Mouse (Mus musculus) MEL (cell line): ENCODE measurements at regions not wholly inside any gene's neighbourhood (a gene's known extent, or its start where the extent isn't known, plus 50 kb on each side); places are given as distances from the start of the nearest gene placed in this dataset.
"Not testable (repeated sequence)": the region's sequence is repeated elsewhere in the genome, so short reads cannot be mapped to it uniquely, and the experiment has no call there.

ENCODE experiments used
- CTCF ChIP-seq, 3 experiments: IDR thresholded peaks in 2 of 3; conservative IDR thresholded peaks in 1 of 3; 2 replicates each; pipeline ENCODE4 v1.5.1; 2011 to 2012; ENCODE audit warnings: low read length in 3 of 3, low read depth in 2 of 3, mild to moderate bottlenecking in 2 of 3, improper control_type of control experiment in 1 of 3, inconsistent platforms in 1 of 3, mixed read lengths in 1 of 3, moderate library complexity in 1 of 3; ENCODE audit not compliant: control insufficient read depth in 1 of 3, insufficient read depth in 1 of 3, poor library complexity in 1 of 3, severe bottlenecking in 1 of 3
- EP300 ChIP-seq, 2 experiments: IDR thresholded peaks; 2 replicates each; pipeline ENCODE4 v1.6.1; 2011; ENCODE audit warnings: improper control_type of control experiment in 2 of 2, low read length in 2 of 2, low read depth in 1 of 2, mild to moderate bottlenecking in 1 of 2
- HCFC1 ChIP-seq: IDR thresholded peaks from 2 replicates; pipeline ENCODE4 v1.6.1; 2012; ENCODE audit warnings: low read depth, mild to moderate bottlenecking, inconsistent platforms, low read length, improper control_type of control experiment, moderate library complexity
- MXI1 ChIP-seq: IDR thresholded peaks from 2 replicates; pipeline ENCODE4 v1.6.1; 2011; ENCODE audit warnings: mild to moderate bottlenecking, low read depth, low read length, improper control_type of control experiment
- POLR2A ChIP-seq, 2 experiments: IDR thresholded peaks; 2 replicates each; pipeline ENCODE4 v1.6.1; 2011 to 2012; ENCODE audit warnings: low read length in 2 of 2, mild to moderate bottlenecking in 2 of 2, control low read depth in 1 of 2, improper control_type of control experiment in 1 of 2, low read depth in 1 of 2, moderate library complexity in 1 of 2; ENCODE audit not compliant: control insufficient read depth in 1 of 2, insufficient read depth in 1 of 2, poor library complexity in 1 of 2
- POLR2AphosphoS2 ChIP-seq: IDR thresholded peaks from 2 replicates; pipeline ENCODE4 v1.6.1; 2011; ENCODE audit warnings: low read length, improper control_type of control experiment
- USF2 ChIP-seq, 2 experiments: IDR thresholded peaks; 2 replicates each; pipeline ENCODE4 v1.6.1; 2011 to 2012; ENCODE audit warnings: improper control_type of control experiment in 2 of 2, low read length in 2 of 2, borderline replicate concordance in 1 of 2, inconsistent platforms in 1 of 2, low read depth in 1 of 2, mild to moderate bottlenecking in 1 of 2; ENCODE audit not compliant: insufficient read depth in 1 of 2

- not testable (repeated sequence) for TF ChIP-seq MXI1; USF2 (IDR thresholded peaks at IDR 0.05; ENCODE audit: borderline replicate concordance in 1 of 2, insufficient read depth in 1 of 2, low read depth in 1 of 2, low read length in 2 of 2); CTCF (IDR thresholded peaks at IDR 0.05 in 2 of 3, conservative IDR thresholded peaks at IDR 0.05 in 1 of 3; ENCODE audit: control insufficient read depth in 1 of 3, insufficient read depth in 1 of 3, low read depth in 2 of 3, low read length in 3 of 3, poor library complexity in 1 of 3, severe bottlenecking in 1 of 3); POLR2A (IDR thresholded peaks at IDR 0.05; ENCODE audit: control insufficient read depth in 1 of 2, insufficient read depth in 1 of 2, low read depth in 1 of 2, low read length in 2 of 2, poor library complexity in 1 of 2); POLR2AphosphoS2; EP300 (IDR thresholded peaks at IDR 0.05; ENCODE audit: low read depth in 1 of 2, low read length in 2 of 2); HCFC1
These were observed 88.8 kb upstream of the Fam3c start for GRCm38 (mm10) chr6:22444856-22445255.
